Mouse (Mus musculus): ENCODE data around the gene Cacng7. TPM values are rescaled to one million over a fixed set of nuclear protein-coding genes. Genes with fewer than 3 reads are reported as not detected.

Cacng7 gene
- polyA plus RNA-seq, 1 experiment from 2014 or later: 0.13 TPM

DNA sequence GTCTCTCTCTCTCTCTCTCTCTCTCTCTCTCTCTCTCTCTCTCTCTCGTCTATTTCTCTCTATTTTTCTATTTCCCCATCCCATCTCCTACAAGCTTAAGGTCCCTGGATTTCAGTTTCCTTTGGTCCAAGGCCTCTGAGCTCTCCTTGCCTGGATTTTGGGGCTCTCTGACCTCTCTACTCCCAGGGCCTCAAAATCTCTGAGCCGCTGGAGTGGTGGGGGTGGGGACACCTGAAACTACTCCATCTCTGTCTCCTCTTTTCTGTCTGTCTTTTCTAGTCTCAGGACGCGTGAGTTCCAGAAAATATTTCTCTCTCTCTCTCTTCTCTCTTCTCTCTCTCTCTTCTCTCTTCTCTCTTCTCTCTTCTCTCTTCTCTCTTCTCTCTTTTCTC is 535 bp upstream of the Cacng7 start:
- DNase-seq (no peak), ATAC-seq (no peak)
- Histone ChIP-seq H3K36me3 (replicated peaks; ENCODE audit: insufficient read depth, low read length) (no peaks in the 10 kb centered on the region), H3K4me3 (ENCODE audit: low read depth, low read length) (peak overlapping the region; percentile 20), H3K27ac (ENCODE audit: low read depth) (no peak overlapping the region), H3K9ac (replicated peaks) (no peak overlapping the region), H3K9me3 (ENCODE audit: low read length) (no peaks in the 10 kb centered on the region), H3K4me2 (ENCODE audit: low read depth, low read length) (peak overlapping the region; percentile 53), H3K27me3 (ENCODE audit: insufficient read depth, low read length) (peaks cover 41% of the 10 kb centered on the region), H3K4me1 (ENCODE audit: insufficient read depth) (peaks cover 6% of the 10 kb centered on the region)
- TF ChIP-seq CTCF (IDR thresholded peaks at IDR 0.05; ENCODE audit: low read depth) (no peak), EP300 (IDR thresholded peaks at IDR 0.05; ENCODE audit: low read depth) (no peak)
- 1% methylated on average over 4 of the region's 4 CpGs for WGBS (ENCODE audit: insufficient replicate concordance)

DNA sequence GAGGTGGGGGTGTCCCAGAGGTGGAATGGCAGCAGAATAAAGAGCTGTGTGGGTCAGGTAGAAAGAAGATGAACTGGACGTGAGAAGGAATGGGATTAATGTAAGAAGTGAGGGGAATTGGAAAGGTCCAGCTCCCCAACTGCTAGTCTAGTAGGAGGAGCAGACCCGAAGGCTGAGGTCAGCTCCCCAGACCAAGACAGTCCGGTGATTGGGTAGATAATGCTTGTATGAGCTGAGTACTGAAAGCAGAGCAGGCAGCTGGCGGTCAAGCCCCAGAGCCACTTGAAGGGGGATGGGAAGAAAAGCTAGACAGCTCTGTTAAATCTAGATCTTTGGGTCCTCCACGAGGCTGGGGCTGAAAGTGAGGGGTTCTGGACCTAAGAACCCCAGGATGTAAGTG is 787 bp downstream of the Cacng7 start:
- ATAC-seq (no peak), DNase-seq (no peak)
- no peak overlapping the region for H3K27ac ChIP-seq (ENCODE audit: low read depth)
- peaks cover 6% of the 10 kb centered on the region for H3K4me1 ChIP-seq (ENCODE audit: insufficient read depth)
- no peak overlapping the region for H3K9ac ChIP-seq (replicated peaks)
- TF ChIP-seq EP300 (IDR thresholded peaks at IDR 0.05; ENCODE audit: low read depth): no peak
- TF ChIP-seq CTCF (IDR thresholded peaks at IDR 0.05; ENCODE audit: low read depth): no peak
- H3K9me3 ChIP-seq (ENCODE audit: low read length): no peaks in the 10 kb centered on the region
- H3K4me2 ChIP-seq (ENCODE audit: low read depth, low read length): no peak overlapping the region
- H3K4me3 ChIP-seq (ENCODE audit: low read depth, low read length): no peak overlapping the region
- 18% methylated on average over 5 of the region's 5 CpGs for WGBS (ENCODE audit: insufficient replicate concordance)
- H3K36me3 ChIP-seq (replicated peaks; ENCODE audit: insufficient read depth, low read length): no peaks in the 10 kb centered on the region
- H3K27me3 ChIP-seq (ENCODE audit: insufficient read depth, low read length): peaks cover 44% of the 10 kb centered on the region

DNA sequence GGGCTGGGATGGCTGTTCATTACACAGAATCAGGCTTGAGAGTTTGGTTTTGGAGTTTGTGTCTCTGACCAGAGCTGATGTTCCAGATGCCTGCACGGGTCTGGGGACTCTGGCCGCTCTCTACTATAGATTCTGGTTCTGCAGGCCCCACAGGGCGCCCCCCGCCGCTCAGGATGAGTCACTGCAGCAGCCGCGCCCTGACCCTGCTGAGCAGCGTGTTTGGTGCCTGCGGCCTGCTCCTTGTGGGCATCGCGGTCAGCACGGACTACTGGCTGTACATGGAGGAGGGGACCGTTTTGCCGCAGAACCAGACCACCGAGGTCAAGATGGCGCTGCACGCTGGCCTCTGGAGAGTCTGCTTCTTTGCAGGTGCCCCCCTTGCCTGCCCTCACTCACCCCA is 3.7 kb downstream of the Cacng7 start:
- Histone ChIP-seq H3K9me3 (ENCODE audit: low read length) (no peaks in the 10 kb centered on the region), H3K4me1 (ENCODE audit: insufficient read depth) (no peaks in the 10 kb centered on the region), H3K4me3 (ENCODE audit: low read depth, low read length) (no peak overlapping the region), H3K27me3 (ENCODE audit: insufficient read depth, low read length) (peaks cover 35% of the 10 kb centered on the region), H3K4me2 (ENCODE audit: low read depth, low read length) (no peak overlapping the region), H3K9ac (replicated peaks) (no peak overlapping the region), H3K27ac (ENCODE audit: low read depth) (no peak overlapping the region), H3K36me3 (replicated peaks; ENCODE audit: insufficient read depth, low read length) (no peaks in the 10 kb centered on the region)
- ATAC-seq (no peak), DNase-seq (no peak)
- 66% methylated on average over 17 of the region's 17 CpGs for WGBS (ENCODE audit: insufficient replicate concordance)
- TF ChIP-seq CTCF (IDR thresholded peaks at IDR 0.05; ENCODE audit: low read depth): no peak
- TF ChIP-seq EP300 (IDR thresholded peaks at IDR 0.05; ENCODE audit: low read depth): no peak

GRCm38 (mm10) chr7:3338286-3338935 is 5.7 kb downstream of the Cacng7 start:
- no peak overlapping the region for H3K4me2 ChIP-seq (ENCODE audit: low read depth, low read length)
- ATAC-seq: no peak
- peaks cover 16% of the 10 kb centered on the region for H3K27me3 ChIP-seq (ENCODE audit: insufficient read depth, low read length)
- no peak overlapping the region for H3K27ac ChIP-seq (ENCODE audit: low read depth)
- WGBS (ENCODE audit: insufficient replicate concordance): 55% methylated on average over 11 of the region's 11 CpGs
- no peak for DNase-seq
- no peaks in the 10 kb centered on the region for H3K9me3 ChIP-seq (ENCODE audit: low read length)
- H3K9ac ChIP-seq (replicated peaks): no peak overlapping the region
- H3K4me3 ChIP-seq (ENCODE audit: low read depth, low read length): no peak overlapping the region
- no peaks in the 10 kb centered on the region for H3K4me1 ChIP-seq (ENCODE audit: insufficient read depth)
- TF ChIP-seq CTCF (IDR thresholded peaks at IDR 0.05; ENCODE audit: low read depth): no peak
- TF ChIP-seq EP300 (IDR thresholded peaks at IDR 0.05; ENCODE audit: low read depth): no peak
- no peaks in the 10 kb centered on the region for H3K36me3 ChIP-seq (replicated peaks; ENCODE audit: insufficient read depth, low read length)

DNA sequence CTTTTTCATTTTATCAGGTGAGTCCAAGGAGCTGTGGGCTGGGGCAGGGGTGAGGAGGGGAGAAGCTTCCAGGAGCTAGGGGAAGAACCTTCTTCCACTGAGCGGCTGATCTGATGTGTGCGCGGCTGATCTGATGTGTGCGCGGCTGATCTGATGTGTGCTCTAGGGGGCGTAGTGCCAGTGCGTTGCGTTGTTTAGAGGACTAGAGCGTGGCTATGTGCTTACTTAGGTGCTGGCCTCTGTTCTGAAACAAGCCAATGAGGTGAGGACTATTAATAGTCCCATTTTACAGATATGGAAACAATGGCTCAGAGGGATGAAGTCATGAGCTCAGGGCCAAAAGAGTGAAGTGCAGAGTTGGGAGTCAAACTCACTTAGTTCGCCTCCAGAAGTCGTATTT is 6.3 kb downstream of the Cacng7 start:
- no peak for ATAC-seq
- no peak for DNase-seq
- Histone ChIP-seq H3K9me3 (ENCODE audit: low read length) (no peaks in the 10 kb centered on the region), H3K4me2 (ENCODE audit: low read depth, low read length) (no peak overlapping the region), H3K36me3 (replicated peaks; ENCODE audit: insufficient read depth, low read length) (no peaks in the 10 kb centered on the region), H3K9ac (replicated peaks) (no peak overlapping the region), H3K4me1 (ENCODE audit: insufficient read depth) (no peaks in the 10 kb centered on the region), H3K27me3 (ENCODE audit: insufficient read depth, low read length) (peaks cover 10% of the 10 kb centered on the region; the same call in 1 of the 2 replicates), H3K4me3 (ENCODE audit: low read depth, low read length) (no peak overlapping the region), H3K27ac (ENCODE audit: low read depth) (no peak overlapping the region)
- no peak for TF ChIP-seq EP300 (IDR thresholded peaks at IDR 0.05; ENCODE audit: low read depth)
- 81% methylated on average over 11 of the region's 11 CpGs for WGBS (ENCODE audit: insufficient replicate concordance)

- DNase-seq (no peak), ATAC-seq (no peak)
- Histone ChIP-seq H3K36me3 (replicated peaks; ENCODE audit: insufficient read depth, low read length) (no peaks in the 10 kb centered on the region), H3K27me3 (ENCODE audit: insufficient read depth, low read length) (no peaks in the 10 kb centered on the region), H3K27ac (ENCODE audit: low read depth) (no peak overlapping the region), H3K4me2 (ENCODE audit: low read depth, low read length) (no peak overlapping the region), H3K9ac (replicated peaks) (no peak overlapping the region), H3K4me3 (ENCODE audit: low read depth, low read length) (no peak overlapping the region), H3K9me3 (ENCODE audit: low read length) (no peaks in the 10 kb centered on the region), H3K4me1 (ENCODE audit: insufficient read depth) (no peaks in the 10 kb centered on the region)
- WGBS (ENCODE audit: insufficient replicate concordance): 61% methylated on average over 3 of the region's 3 CpGs
- TF ChIP-seq CTCF (IDR thresholded peaks at IDR 0.05; ENCODE audit: low read depth) (no peak), EP300 (IDR thresholded peaks at IDR 0.05; ENCODE audit: low read depth) (no peak)
Measured at GRCm38 (mm10) chr7:3343861-3344260, 11.1 kb downstream of the Cacng7 start.

- Histone ChIP-seq H3K9me3 (ENCODE audit: low read length) (no peaks in the 10 kb centered on the region), H3K4me1 (ENCODE audit: insufficient read depth) (no peaks in the 10 kb centered on the region), H3K9ac (replicated peaks) (no peak overlapping the region), H3K36me3 (replicated peaks; ENCODE audit: insufficient read depth, low read length) (no peaks in the 10 kb centered on the region), H3K4me3 (ENCODE audit: low read depth, low read length) (no peak overlapping the region), H3K4me2 (ENCODE audit: low read depth, low read length) (no peak overlapping the region), H3K27ac (ENCODE audit: low read depth) (no peak overlapping the region), H3K27me3 (ENCODE audit: insufficient read depth, low read length) (no peaks in the 10 kb centered on the region)
- DNase-seq (no peak), ATAC-seq (no peak)
- TF ChIP-seq CTCF (IDR thresholded peaks at IDR 0.05; ENCODE audit: low read depth) (no peak), EP300 (IDR thresholded peaks at IDR 0.05; ENCODE audit: low read depth) (no peak)
- 73% methylated on average over 3 of the region's 3 CpGs for WGBS (ENCODE audit: insufficient replicate concordance)
Measured at GRCm38 (mm10) chr7:3345301-3345700, 12.5 kb downstream of the Cacng7 start.

Data from liver, postnatal 0 days (tissue).